Mouse (Mus musculus): ENCODE measurements around the gene Tom1l2.

DNA sequence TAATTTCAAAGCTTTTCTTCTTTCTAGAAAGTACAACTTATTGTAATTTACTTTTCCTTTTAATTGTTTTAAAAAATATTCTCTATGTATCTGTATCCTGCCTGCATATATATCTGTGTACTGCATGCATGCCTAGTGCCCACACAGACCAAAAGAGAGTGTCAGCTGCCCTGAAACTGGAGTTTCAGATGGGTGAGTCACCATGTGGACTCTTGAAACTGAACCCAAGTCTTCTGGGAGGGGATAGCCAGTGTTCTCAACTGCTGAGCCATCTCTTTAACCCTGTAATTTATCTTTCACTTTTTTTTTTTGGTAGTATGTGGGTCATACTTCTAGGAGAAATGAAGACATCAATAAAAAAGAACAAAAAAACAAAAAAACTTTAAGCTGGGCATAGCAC is 29.0 kb downstream of the Tom1l2 start:
- TF ChIP-seq TAL1 (IDR thresholded peaks at IDR 0.05; ENCODE audit: low read length) (no peak), GATA1 (IDR thresholded peaks at IDR 0.05; ENCODE audit: low read length) (no peak)
